Mouse (Mus musculus): ENCODE measurements at regions not wholly inside any gene's neighbourhood (a gene's known extent, or its start where the extent isn't known, plus 50 kb on each side); places are given as distances from the start of the nearest gene placed in this dataset.
"Not testable (repeated sequence)": the region's sequence is repeated elsewhere in the genome, so short reads cannot be mapped to it uniquely, and the experiment has no call there.

DNA sequence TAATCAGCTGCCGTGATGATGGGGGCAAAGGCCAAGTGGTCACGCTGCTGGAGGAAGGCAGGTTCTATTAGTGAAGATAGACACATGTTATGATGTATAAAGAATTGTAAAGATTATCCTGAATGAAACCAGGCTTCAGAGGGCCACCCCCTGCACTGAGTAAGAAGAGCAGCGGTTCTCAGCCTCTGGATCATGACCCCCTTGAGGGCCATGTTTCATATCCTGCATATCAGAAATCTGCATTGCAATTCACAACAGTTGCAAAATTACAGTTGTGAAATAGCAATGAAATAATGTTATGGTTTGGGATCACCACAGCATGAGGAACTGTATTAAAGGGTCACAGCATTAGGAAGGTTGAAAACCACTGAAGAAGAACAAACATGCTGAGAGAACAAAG is 162.5 kb upstream of the Zranb2 start:
- DNase-seq, result no peak

- DNase-seq, result no peak
These were observed 160.6 kb upstream of the Zranb2 start for GRCm38 (mm10) chr3:157373333-157373732.

DNA sequence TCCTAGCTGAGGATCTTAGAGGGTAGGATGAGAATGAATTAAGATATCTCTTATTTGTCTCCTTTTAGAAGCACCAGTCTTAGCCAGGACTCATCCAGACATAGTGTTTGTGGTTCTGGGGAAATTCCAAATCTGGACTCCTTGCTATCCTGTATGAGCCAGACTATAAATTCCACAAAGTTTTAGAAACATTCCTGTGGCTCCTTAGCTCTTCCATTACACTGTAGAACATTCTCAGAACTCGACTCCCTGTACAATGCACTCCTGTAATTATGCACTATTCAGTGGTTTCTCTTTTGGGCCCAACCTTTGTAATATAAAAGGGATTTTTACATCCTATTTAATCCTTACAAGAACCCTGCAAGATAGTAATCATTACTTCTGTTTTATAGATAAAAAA is 159.8 kb upstream of the Zranb2 start:
- no peak for DNase-seq

DNA sequence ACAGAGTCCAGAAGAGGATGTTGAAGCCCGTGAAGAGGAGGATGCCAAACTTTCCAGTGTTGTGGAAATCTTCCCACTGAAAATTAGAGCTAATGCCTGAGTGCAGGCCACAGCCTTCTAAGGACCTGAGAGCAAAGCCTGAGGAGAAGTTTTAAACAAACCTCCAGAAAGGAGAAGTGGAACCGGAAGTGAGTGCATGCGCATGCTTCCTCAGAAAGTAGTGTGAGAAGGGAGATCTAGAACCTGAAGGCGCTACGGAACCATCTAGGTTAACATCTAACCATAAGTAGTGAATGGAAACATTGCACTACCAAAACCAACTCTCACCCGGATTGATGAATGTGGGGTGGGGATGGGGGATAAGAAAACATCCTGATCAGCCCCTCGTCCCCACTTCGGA is 156.4 kb upstream of the Zranb2 start:
- no peak for DNase-seq

GRCm38 (mm10) chr3:157378127-157378526 is 155.8 kb upstream of the Zranb2 start:
- no peak for DNase-seq

DNA sequence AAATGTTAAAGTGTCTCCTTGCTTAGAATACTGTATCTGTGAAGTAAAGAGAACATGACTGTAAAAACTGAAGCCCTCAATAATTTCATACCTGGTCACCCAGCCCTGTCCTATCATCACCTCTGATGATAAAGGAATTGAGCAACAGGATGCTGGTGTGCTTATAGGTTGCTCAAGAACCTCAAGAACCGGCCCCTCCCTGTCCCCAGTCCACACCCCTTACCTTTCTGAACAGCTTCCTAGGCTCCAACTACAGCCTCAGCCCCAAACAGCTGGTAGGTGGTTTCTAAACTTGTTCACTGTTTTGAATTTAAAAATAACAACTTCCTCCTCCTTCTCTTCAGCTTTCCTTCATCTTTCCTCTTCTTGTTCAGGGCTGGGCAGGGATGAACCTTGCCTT is 142.1 kb upstream of the Zranb2 start:
- DNase-seq, result no peak

- DNase-seq, result no peak
These were observed 140.1 kb upstream of the Zranb2 start for GRCm38 (mm10) chr3:157393903-157394302.

- no peak for DNase-seq
These were observed 134.1 kb upstream of the Zranb2 start for GRCm38 (mm10) chr3:157399909-157400308.

- DNase-seq, result no peak
These were observed 129.9 kb upstream of the Zranb2 start for GRCm38 (mm10) chr3:157404054-157404453.

DNA sequence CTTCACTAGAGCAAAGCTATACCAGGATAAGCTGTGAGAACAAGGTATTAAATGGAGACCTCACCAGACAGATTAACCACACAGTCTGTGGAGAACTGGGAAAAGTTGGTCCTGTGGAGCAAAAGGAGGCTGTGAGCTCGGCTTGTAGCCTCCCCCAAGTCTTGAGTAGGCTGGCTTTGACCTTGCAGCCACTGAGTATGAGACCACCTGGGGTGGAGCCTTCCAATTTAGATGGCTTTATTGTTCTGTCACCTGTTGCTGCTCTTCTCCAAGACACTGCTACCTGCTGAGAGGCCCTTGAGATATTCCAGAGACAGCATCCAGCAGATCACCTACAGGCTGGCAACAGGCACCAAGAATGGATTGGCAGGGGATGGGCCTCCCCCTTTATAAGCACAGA is 110.5 kb upstream of the Zranb2 start:
- not testable (repeated sequence) for DNase-seq

DNA sequence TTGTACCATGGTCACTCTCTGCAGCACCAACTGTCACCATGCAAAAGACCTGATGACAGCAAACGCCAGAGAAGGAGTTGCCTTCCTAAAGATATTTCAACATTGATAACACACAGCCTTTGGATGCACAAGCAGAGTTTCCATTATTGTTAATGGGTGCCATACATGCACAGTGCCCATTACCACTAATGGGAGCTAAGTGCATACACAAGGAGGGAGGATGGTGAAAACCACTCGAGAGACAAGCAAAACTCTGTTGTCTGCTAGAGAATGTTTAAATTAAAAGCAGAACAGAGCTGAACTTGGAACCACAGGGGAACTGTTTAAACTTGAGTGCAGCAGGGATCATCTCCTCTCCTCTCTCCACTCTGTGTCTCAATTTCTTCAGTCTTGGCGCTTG is 107.2 kb upstream of the Zranb2 start:
- DNase-seq, result no peak

DNA sequence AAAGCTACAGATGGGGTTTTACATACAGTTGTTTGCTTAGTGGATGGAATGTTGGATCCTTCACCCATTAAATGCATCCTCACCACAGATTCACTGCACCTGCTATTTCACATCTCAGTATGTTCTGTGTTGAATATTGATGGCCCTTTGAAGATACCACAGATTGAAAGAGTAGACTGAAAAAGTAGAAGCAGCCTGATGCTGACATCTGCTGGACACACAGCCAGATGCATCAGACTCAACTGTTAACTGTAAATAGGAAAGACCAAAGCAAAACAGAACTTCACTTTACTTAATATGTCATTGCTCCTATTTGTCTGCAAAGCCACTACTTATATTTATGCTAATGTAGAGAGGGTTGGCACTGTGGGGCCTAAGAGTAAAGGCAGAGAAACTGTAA is 84.2 kb upstream of the Zranb2 start:
- DNase-seq, result peak; percentile 18

GRCm38 (mm10) chr3:157471600-157471999 is 62.4 kb upstream of the Zranb2 start:
- DNase-seq, result no peak

- DNase-seq, result no peak
These were observed 61.3 kb upstream of the Zranb2 start for GRCm38 (mm10) chr3:157472674-157473073.

GRCm38 (mm10) chr3:157477731-157478130 is 56.2 kb upstream of the Zranb2 start:
- no peak for DNase-seq

Data from heart, postnatal 4 days (tissue).